Mouse (Mus musculus): Measurements from ENCODE around the gene Gdpd2. TPM values are rescaled to one million over a fixed set of nuclear protein-coding genes. Genes with fewer than 3 reads are reported as not detected.

The Gdpd2 gene
- under 1 TPM in 1 of 2 experiments, not detected in 1; 0.16 TPM for total RNA-seq (2021)
- long read RNA-seq, experiment 1: 0 reads
- long read RNA-seq, experiment 2: 0 reads

DNA sequence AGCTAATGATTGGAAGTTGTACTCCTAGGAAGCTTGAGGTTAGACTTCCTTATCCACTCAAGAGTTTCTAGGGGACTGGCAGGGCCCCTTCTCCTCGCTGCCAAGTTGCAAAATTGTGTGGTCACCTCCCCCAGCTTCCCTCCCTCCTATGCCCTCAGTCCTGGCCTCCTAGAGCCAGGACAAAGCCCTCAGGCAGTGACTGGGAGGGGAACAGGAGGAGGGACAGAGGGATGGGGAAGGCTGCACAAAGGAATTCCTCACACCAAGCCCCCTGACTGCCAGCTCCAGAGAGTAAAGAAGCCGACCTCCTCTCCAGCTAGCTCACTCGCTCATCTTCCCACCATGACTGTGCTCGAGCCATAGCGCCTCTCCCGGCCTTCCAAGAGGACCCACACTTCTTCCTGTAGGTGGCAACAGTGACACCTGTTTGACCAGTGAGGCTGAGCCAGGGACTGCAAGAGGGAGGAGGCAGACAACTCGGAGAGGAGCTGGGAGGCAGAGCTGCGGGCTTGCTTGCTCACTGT is at the start of gene Gdpd2:
Gene Gdpd2 (plus strand): TSS at position 209 of the 524 bp plus-strand sequence.
- no peak for DNase-seq (ENCODE audit: low spot score in 2 of 2)

DNA sequence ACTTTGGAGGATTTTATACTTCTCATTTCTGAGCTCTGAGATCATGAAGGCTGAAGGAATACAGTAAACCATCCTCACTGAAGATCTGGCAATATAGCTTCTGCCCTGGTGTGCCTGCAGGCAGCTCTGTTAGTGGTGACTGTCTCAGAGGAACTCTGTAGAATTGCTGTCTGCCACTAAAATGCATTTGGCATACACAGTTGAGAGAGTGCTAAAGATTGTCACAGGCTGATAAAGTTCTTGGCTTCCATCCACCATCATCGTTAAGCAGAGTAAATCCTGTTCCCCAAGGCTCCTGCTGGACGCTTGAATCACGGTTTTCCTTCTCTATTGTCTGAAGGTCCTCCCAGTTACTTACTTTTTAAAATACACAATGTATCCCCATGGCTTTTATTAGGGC is 43.1 kb upstream of the Gdpd2 start:
- no peak for DNase-seq (ENCODE audit: low spot score in 2 of 2)

DNA sequence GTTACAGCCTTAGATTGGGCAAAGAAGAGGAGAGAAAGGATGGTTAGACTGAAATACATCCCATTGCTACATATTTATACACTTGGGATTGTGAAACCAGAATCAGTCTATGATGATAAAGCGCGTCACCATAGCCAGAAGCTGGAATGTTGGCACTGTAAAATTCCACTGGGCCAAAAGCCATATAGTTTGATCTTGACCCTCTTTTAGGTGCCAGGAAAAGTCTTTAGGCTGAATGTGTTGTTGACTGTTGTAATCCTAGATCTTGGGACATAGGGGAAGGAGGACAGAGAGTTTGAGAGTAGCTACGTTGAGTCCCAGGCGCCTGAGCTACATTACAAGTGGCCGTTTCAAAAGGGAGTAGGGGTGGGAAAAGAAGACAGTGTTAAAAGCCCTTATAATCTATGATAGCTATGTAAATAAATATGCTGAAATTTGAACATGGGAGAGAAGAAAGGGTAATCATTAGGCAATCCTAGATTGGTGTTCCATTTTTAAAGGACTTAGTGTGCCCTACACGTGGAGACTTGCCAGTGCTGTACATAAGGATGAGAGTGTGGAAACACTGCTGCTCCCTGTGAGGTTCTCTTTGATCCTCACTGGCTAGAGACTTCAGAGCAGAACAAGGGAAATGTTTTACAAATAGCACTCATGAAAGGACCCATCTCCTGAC is 42.2 kb upstream of the Gdpd2 start:
- DNase-seq (ENCODE audit: low spot score in 2 of 2): no peak

GRCm38 (mm10) chrX:100688033-100688370 is 41.7 kb upstream of the Gdpd2 start:
- DNase-seq (ENCODE audit: low spot score in 2 of 2): no peak

GRCm38 (mm10) chrX:100696776-100697175 is 32.9 kb upstream of the Gdpd2 start:
- no peak for DNase-seq (ENCODE audit: low spot score in 2 of 2)

- no peak for DNase-seq (ENCODE audit: low spot score in 2 of 2)
Observed at GRCm38 (mm10) chrX:100708032-100708431, 21.6 kb upstream of the Gdpd2 start.

DNA sequence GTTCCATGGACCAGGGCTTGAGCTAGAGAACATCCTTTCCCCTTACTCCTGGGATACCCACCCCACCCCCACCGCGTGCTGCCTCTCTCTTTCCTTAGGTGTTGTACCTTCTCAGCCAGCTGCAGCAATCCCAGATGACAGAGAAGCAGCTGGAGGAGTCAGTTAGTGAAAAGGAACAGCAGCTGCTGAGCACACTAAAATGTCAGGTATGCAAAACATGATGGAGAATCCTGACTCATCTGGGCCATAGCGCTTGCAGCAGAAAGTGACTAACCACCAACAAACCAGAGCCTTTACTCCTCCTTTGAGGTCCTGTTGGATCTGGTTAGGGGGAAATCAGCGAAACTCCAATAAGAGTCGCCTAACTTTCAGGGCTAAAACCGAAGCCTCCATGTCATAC is 13.5 kb upstream of the Gdpd2 start:
- no peak for DNase-seq (ENCODE audit: low spot score in 2 of 2)

- DNase-seq (ENCODE audit: low spot score in 2 of 2): no peak
Observed at GRCm38 (mm10) chrX:100728947-100729346, 726 bp upstream of the Gdpd2 start.

DNA sequence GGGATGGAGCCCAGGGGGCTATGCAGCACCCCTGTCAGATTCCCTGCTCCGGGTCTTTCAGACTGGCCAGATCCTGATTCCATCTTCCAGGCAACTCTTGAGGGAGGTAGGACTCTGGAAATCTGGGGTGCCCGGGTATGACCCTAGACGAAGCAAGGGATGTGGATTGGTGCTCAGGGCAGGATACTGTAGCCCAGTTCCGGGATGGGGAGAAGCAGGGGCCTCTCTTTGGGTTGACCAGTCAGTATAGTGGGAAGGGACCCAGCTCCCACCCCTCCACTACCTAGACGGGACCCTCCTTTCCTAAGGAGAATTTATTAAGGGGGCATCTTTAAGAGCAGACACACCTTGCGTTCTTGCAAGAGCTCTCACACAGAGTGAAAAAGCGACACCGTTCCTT is 593 bp downstream of the Gdpd2 start:
- no peak for DNase-seq (ENCODE audit: low spot score in 2 of 2)

- no peak for DNase-seq (ENCODE audit: low spot score in 2 of 2)
Observed at GRCm38 (mm10) chrX:100734359-100734758, 4.7 kb downstream of the Gdpd2 start.

GRCm38 (mm10) chrX:100738918-100739317 is 9.2 kb downstream of the Gdpd2 start:
- peak; percentile 41 to 46 for DNase-seq (ENCODE audit: low spot score in 2 of 2)

- DNase-seq (ENCODE audit: low spot score in 2 of 2): no peak
Observed at GRCm38 (mm10) chrX:100739443-100739842, 9.8 kb downstream of the Gdpd2 start.

GRCm38 (mm10) chrX:100740785-100741184 is 11.1 kb downstream of the Gdpd2 start:
- no peak for DNase-seq (ENCODE audit: low spot score in 2 of 2)

GRCm38 (mm10) chrX:100741940-100742339 is 12.3 kb downstream of the Gdpd2 start:
- DNase-seq (ENCODE audit: low spot score in 2 of 2): peak; percentile 12 to 23

GRCm38 (mm10) chrX:100765855-100766254 is 36.2 kb downstream of the Gdpd2 start:
- no peak for DNase-seq (ENCODE audit: low spot score in 2 of 2)

- no peak for DNase-seq (ENCODE audit: low spot score in 2 of 2)
Observed at GRCm38 (mm10) chrX:100767181-100767884, 37.7 kb downstream of the Gdpd2 start, which contains the start of gene Dlg3. Gene Dlg3 (plus strand): TSS chrX:100767722.

DNA sequence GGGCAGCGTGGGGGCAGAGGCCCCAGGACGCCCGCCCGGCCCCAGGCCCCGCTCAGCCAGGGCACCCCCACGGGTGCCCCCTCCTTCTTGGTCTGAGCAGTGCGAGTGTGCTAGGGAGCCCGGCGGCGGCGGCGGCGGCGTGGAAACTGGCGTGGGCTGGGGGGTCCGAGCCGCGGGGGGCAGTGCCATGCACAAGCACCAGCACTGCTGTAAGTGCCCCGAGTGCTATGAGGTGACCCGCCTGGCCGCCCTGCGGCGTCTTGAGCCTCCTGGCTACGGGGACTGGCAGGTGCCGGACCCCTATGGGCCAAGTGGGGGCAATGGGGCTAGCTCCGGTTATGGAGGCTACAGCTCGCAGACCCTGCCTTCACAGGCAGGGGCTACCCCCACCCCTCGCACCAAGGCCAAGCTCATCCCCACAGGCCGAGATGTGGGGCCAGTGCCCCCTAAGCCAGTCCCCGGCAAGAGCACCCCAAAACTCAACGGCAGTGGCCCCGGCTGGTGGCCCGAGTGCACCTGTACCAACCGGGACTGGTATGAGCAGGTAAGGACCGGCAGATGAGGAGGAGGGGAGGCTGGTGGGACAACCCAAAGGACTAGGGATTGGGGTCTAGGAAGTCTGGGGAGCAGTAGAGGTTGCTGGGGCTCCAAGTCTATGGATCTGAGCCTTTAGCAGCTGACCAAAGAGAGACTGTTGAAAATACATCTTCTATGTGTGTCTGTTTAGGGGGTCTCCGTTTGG is 38.4 kb downstream of the Gdpd2 start:
- no peak for DNase-seq (ENCODE audit: low spot score in 2 of 2)

DNA sequence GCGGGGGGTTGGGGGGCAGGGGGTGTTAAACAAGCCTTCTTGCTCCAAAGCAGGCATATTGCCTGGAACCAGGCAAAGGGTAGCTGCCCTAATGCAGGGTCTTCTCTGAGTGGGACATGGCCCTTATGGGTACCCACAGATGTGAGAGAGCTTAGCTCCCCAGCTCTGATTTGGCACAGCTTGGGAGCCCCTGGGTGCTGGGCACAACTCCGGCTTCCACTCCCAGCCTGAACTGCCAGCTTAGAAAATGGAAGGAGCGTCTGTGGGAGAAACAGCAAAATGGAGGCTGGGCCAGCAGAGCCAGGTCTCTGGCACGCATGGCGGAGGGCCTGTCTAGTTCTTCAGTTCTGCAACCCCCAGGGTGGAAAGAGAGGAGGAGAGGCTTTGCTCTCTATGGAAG is 39.6 kb downstream of the Gdpd2 start:
- DNase-seq (ENCODE audit: low spot score in 2 of 2): no peak

DNA sequence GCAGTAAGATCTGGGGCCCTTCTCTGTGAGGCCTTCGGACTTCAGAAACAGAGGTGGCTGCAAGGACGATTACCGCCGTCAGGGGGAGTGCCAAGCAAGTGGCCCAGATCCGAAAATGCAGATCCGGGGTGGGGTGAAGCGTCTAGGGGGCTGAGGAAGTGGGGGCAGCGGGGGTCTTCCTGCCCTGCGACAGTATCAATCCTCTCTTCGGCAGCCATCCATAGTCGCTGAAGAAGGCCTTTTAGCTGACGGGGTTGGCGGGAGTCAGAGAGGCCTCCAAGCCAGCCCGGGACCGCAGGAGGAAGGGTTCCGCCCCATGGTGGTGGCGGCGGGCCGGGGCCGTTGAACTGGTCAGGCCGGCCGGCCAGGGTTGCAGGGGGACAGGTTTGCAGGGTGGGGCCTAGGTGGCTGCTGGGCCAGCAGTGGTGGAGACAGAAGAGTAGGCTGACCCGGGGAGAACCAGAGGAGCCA is 44.7 kb downstream of the Gdpd2 start:
- DNase-seq (ENCODE audit: low spot score in 2 of 2): peak; percentile 58 to 65

DNA sequence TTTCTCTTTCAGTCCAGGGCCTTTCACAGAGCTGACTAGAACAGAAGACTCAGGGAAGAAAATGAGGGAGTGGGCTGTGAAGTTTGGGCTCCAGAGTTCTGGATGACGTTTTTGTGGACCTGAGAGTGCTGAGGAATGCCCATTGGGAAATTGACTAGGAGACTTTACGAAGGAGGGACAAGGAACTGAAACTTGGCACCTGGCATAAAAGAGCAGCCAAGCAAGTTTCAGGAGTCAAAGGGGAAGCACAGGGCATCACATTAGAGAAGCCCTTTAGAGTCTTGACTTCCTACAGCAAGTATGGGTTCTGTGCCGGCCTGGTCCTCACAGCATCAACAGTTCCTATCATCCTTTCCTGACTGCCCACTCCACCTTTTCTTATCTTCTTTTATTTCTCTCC is 45.7 kb downstream of the Gdpd2 start:
- no peak for DNase-seq (ENCODE audit: low spot score in 2 of 2)

GRCm38 (mm10) chrX:100776494-100776893 is 46.8 kb downstream of the Gdpd2 start:
- DNase-seq (ENCODE audit: low spot score in 2 of 2): peak; percentile 35 to 56
